Mouse (Mus musculus): ENCODE measurements around the gene Got1. TPM values are rescaled to one million over a fixed set of nuclear protein-coding genes. Genes with fewer than 3 reads are reported as not detected.

Gene Got1
- polyA plus RNA-seq (2015; fragmentation: Nextera tagmentation; extraction: Ambion mirVana) = 17.0 and 17.7 TPM in 2 replicates

GRCm38 (mm10) chr19:43524187-43525103 is at the start of gene Got1:
Got1 (minus strand) TSS chr19:43524605.

Other genes with a start within 250 kb of the Got1 start
- gene Hpse2, start 136.2 kb downstream of the Got1 start, polyA plus RNA-seq (2015; fragmentation: Nextera tagmentation; extraction: Ambion mirVana) = 0.06 TPM in 1 of 2 replicates, not detected in the other
- 0.15 and 0.22 TPM in 2 replicates for gene Cnnm1, start 84.2 kb downstream of the Got1 start, polyA plus RNA-seq (2015; fragmentation: Nextera tagmentation; extraction: Ambion mirVana)
- gene Nkx2-3, start 87.7 kb upstream of the Got1 start, polyA plus RNA-seq (2015; fragmentation: Nextera tagmentation; extraction: Ambion mirVana) = 18.4 and 26.4 TPM in 2 replicates
- gene Slc25a28, start 150.3 kb upstream of the Got1 start, polyA plus RNA-seq (2015; fragmentation: Nextera tagmentation; extraction: Ambion mirVana) = 14.4 and 16.7 TPM in 2 replicates
- 4.4 and 5.3 TPM in 2 replicates for gene Entpd7, start 165.1 kb upstream of the Got1 start, polyA plus RNA-seq (2015; fragmentation: Nextera tagmentation; extraction: Ambion mirVana)
- gene Cutc, start 228.4 kb upstream of the Got1 start, polyA plus RNA-seq (2015; fragmentation: Nextera tagmentation; extraction: Ambion mirVana) = 15.1 and 15.6 TPM in 2 replicates
- gene Cox15, start 228.4 kb upstream of the Got1 start, polyA plus RNA-seq (2015; fragmentation: Nextera tagmentation; extraction: Ambion mirVana) = 6.0 and 7.8 TPM in 2 replicates